Mouse (Mus musculus): ENCODE measurements around the gene Rwdd3.

DNA sequence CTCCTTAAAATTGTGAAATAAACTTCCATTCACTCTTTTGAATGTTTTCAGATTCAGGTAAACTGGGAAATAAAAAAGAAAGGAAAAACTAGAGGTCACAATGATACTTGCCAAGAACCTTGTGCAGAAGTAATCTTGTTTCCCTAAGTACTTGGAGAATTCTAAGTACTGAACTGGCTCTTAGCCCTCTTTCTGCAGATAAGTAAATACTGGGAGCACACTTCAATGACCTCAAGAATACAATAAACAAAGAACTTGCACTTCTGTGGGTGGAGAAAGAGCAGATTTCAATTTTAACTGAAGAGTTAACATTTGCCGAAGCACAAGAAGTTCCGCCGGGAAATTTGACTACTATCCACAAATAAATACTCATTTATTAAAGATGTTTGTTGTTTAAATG, 15.4 kb upstream of the Rwdd3 start:
- TF ChIP-seq POLR2A (IDR thresholded peaks at IDR 0.05; ENCODE audit: low read depth, low read length) (no peak), CTCF (IDR thresholded peaks at IDR 0.05; ENCODE audit: borderline replicate concordance, insufficient read depth, low read length) (no peak)
